Mouse (Mus musculus) forebrain, embryonic 11.5 days (tissue): ENCODE results near the gene Mgrn1. TPM values are rescaled to one million over a fixed set of nuclear protein-coding genes. Genes with fewer than 3 reads are reported as not detected.

ENCODE experiments used
- ATAC-seq: fragments of 200-750 bp; cut with Nextera tagmentation; replicated peaks from 2 replicates; pipeline ENCODE4 v1.8.0; 2017; ENCODE audit warnings: moderate TSS enrichment; ENCODE audit not compliant: low FRiP score
- DNase-seq: peaks from one replicate; pipeline ENCODE4 v3.0.0-alpha.2; 2017; ENCODE audit warnings: low spot score
- H3K27ac ChIP-seq: fragments of 300-500 bp; sonication (generic); 2 replicates; pipeline ENCODE4 v1.5.1; 2014; ENCODE audit warnings: low read depth, low read length
- H3K27me3 ChIP-seq: fragments of 300-500 bp; sonication (generic); 2 replicates; pipeline ENCODE4 v1.6.1; 2014; ENCODE audit warnings: mild to moderate bottlenecking, low read length, mixed read lengths; ENCODE audit not compliant: control insufficient read depth, insufficient read depth
- H3K36me3 ChIP-seq: fragments of 300-500 bp; sonication (generic); 2 replicates; pipeline ENCODE4 v1.6.1; 2014; ENCODE audit warnings: mild to moderate bottlenecking, low read length, moderate library complexity, mixed read lengths; ENCODE audit not compliant: control insufficient read depth, insufficient read depth
- H3K4me1 ChIP-seq: fragments of 300-500 bp; sonication (generic); replicated peaks from 2 replicates; pipeline ENCODE4 v1.6.1; 2014; ENCODE audit warnings: low read length, mixed read lengths; ENCODE audit not compliant: control insufficient read depth, insufficient read depth
- H3K4me2 ChIP-seq: fragments of 300-500 bp; sonication (generic); 2 replicates; pipeline ENCODE4 v1.6.1; 2014; ENCODE audit warnings: low read depth, mild to moderate bottlenecking, low read length, moderate library complexity, mixed read lengths; ENCODE audit not compliant: severe bottlenecking
- H3K4me3 ChIP-seq: fragments of 300-500 bp; sonication (generic); 2 replicates; pipeline ENCODE4 v1.5.1; 2014; ENCODE audit warnings: low read depth, low read length
- H3K9ac ChIP-seq: fragments of 300-500 bp; sonication (generic); 2 replicates; pipeline ENCODE4 v1.6.1; 2014; ENCODE audit warnings: low read length
- H3K9me3 ChIP-seq: fragments of 300-500 bp; sonication (generic); 2 replicates; pipeline ENCODE4 v1.6.1; 2016; ENCODE audit warnings: low read length, mixed read lengths; ENCODE audit not compliant: control insufficient read depth
- WGBS: fragments of 180-500 bp; shearing (Covaris S2); extraction: QIAGEN DNeasy Blood & Tissue Kit; methylation state at CpG from one replicate; pipeline ENCODE4 v1.1.7; 2014; 5-methylcytosine and 5-hydroxymethylcytosine counted together
- polyA plus RNA-seq: library from polyadenylated mRNA; unstranded; fragments of >200 nt; fragmentation: Nextera tagmentation; extraction: Ambion mirVana; gene quantifications from 2 replicates; pipeline ENCODE4 v1.2.1, GENCODE M21; 2014

Mgrn1 gene
- polyA plus RNA-seq, 1 experiment from 2014 or later: 69.9 TPM

DNA sequence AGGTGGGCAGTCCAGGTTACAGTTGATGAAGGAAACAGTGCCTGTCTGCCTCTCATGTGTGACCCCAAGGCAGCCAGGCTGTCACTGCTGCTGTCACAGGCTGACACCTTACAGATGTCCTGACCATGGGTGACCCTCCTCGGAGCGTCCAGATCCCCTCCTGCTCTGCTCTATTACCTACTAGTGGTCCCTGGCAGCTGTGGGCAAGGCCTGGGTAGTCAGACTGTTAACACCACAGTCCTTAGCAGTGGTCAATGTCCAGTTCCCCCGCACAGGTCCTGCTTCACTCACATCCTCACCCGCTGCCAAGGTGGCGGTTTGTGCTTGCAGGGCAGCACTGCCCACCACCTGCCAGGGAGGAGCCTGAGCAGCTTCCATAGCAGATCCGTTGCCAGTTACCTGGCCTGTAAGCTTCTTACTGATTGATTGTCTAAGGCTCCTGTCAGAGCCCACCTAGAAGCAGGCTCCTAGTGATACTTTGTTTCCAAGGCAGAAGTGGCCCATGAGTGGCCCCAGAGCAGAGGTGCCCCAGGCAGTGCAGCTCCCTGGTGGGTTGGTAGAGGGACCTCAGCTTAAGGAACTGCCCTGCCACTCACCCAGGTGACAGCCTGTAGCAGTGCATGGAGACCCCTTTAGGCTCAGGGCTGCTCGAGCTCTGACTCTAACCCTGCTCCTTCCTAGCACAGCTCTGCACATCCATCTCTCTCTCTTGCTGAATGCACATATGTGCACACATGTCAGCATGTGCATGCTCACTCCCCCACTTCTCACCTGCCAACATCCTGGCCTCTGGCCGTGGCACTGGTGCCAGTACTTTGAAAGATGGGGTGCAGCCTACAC lies 51.5 kb downstream of the Mgrn1 start:
- Histone ChIP-seq H3K27me3 (no peaks in the 10 kb centered on the region), H3K4me3 (no peak overlapping the region), H3K4me1 (peaks cover 3% of the 10 kb centered on the region; the same call in 1 of the 2 replicates), H3K4me2 (no peak overlapping the region), H3K9ac (no peak overlapping the region), H3K9me3 (no peaks in the 10 kb centered on the region), H3K27ac (no peak overlapping the region), H3K36me3 (peaks cover 9% of the 10 kb centered on the region; the same call in 1 of the 2 replicates)
- WGBS: 96% methylated on average over 8 of the region's 8 CpGs
- DNase-seq (no peak), ATAC-seq (no peak)

DNA sequence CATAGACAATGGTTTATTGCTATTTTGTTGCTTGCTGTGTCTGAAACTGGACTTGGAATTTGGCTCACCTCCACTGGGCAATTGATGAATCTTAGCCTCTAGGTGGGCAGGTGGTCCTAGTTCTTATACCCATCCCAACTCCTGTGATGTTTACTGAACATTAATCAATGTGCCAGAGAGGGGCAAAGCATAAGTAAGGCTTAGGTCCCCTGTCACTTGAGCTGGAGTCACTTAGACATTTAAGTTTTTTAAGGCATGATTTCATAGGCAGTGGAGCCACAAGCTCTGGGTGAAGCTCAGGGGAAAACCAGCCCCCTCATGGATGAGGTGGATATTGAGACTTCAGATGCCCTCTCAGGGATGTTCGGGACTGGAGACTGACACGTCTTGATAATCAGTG lies 52.4 kb downstream of the Mgrn1 start, which contains the start of gene Nudt16l1:
Nudt16l1 (plus strand) TSS at position 301 of the 400 bp plus-strand sequence.
- no peak for ATAC-seq
- peaks cover 12% of the 10 kb centered on the region; the same call in 1 of the 2 replicates for H3K36me3 ChIP-seq
- H3K9me3 ChIP-seq: no peaks in the 10 kb centered on the region
- 13% methylated on average over 2 of the region's 2 CpGs for WGBS
- H3K27ac ChIP-seq: peak within 1 kb of the TSS; percentile 5; the same call in 1 of the 2 replicates
- H3K4me3 ChIP-seq: peak within 1 kb of the TSS; percentile 54
- H3K4me2 ChIP-seq: peak within 1 kb of the TSS; percentile 95
- peaks cover 3% of the 10 kb centered on the region; the same call in 1 of the 2 replicates for H3K4me1 ChIP-seq
- no peaks in the 10 kb centered on the region for H3K27me3 ChIP-seq
- DNase-seq: no peak
- peak within 1 kb of the TSS; percentile 72 for H3K9ac ChIP-seq

DNA sequence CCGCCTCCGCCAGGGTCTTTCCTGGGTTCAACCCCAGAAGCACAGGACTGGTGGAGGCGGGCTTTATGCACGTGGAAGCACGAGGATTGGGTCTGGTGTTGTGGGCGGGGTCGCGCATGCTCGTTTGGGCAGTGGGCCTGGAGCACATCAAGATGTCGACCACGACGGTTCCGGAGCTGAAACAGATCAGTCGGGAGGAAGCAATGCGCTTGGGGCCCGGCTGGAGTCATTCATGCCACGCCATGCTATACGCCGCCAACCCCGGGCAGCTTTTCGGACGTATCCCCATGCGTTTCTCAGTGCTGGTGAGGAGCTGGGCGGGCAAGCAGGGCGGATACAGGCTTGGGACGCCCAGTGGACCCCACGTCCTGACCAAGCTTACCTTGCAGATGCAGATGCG lies 52.9 kb downstream of the Mgrn1 start:
- H3K4me2 ChIP-seq: peak overlapping the region; percentile 95
- peaks cover 3% of the 10 kb centered on the region; the same call in 1 of the 2 replicates for H3K4me1 ChIP-seq
- under 1% methylated on average over 28 of the region's 28 CpGs for WGBS
- peak overlapping the region; percentile 72 for H3K9ac ChIP-seq
- H3K27me3 ChIP-seq: no peaks in the 10 kb centered on the region
- ATAC-seq: peak; percentile 98
- peak; percentile 96 for DNase-seq
- H3K9me3 ChIP-seq: no peaks in the 10 kb centered on the region
- peak overlapping the region; percentile 5; the same call in 1 of the 2 replicates for H3K27ac ChIP-seq
- H3K36me3 ChIP-seq: peaks cover 12% of the 10 kb centered on the region; the same call in 1 of the 2 replicates
- peak overlapping the region; percentile 54 for H3K4me3 ChIP-seq

DNA sequence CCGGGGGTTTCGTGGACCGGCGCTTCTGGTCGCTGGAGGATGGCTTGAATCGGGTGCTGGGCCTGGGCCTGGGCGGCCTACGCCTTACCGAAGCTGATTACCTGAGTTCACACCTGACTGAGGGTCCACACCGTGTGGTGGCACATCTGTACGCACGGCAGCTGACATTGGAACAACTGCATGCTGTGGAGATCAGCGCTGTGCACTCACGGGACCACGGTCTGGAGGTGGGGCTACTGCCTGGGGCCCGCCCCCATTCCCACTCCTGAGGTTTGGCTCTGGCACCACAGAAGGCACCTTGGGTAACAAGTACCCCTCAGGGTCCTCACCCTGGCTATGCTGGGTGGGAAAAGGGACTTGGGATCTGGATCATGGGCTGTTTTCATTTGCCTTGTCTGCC lies 53.4 kb downstream of the Mgrn1 start:
- peak; percentile 55 for ATAC-seq
- Histone ChIP-seq H3K4me1 (peaks cover 3% of the 10 kb centered on the region; the same call in 1 of the 2 replicates), H3K36me3 (peaks cover 12% of the 10 kb centered on the region; the same call in 1 of the 2 replicates), H3K4me2 (peak overlapping the region; percentile 95), H3K27me3 (no peaks in the 10 kb centered on the region), H3K9me3 (no peaks in the 10 kb centered on the region), H3K9ac (peak overlapping the region; percentile 72), H3K4me3 (peak overlapping the region; percentile 54), H3K27ac (peak overlapping the region; percentile 5; the same call in 1 of the 2 replicates)
- DNase-seq: no peak
- 2% methylated on average over 16 of the region's 16 CpGs for WGBS

DNA sequence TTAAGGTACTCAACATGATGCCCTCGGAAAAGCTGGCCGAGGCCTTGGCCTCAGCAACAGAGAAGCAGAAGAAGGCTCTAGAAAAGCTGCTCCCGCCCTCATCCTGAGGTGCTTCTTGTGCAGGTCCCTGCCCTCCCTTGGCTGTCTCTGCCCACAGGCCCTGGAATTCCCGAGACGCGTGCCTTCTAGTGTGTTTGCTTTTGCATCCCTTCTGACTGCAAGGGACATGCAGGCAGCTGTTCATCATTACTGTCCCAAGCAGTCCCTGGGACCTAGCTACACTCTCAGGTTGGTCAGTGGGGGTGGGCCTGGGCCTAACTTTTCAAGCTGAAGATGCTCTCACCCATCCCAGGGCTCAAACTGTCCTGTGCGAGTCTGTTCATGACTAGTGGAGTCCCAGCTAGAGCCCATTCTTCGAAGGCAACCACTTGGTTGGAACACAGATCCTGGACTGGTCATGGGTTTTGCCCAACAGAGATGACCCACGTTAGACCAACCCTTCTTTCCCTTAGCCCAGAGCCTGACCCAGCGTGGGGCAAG lies 54.3 kb downstream of the Mgrn1 start:
- H3K4me3 ChIP-seq: no peak overlapping the region
- 90% methylated on average over 10 of the region's 10 CpGs for WGBS

DNA sequence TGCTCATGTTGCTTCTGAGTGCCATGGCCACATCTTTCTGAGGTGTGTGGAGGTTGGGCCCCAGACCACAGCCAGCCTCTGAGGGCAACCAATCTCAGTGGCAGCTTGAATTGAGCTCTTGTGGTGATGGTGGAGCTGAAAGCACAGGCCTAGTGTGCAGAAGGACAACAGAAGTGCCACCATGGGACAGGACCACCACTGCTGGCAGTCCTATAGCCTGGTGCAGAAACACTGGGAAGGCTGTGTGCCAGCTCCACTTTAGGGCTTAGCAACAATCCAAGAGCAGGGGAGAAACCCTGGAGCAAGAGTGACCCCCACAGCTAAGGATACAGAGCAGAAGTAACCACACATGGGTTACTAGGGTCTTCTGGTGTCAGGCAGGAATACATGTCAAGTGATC lies 55.0 kb downstream of the Mgrn1 start:
- Histone ChIP-seq H3K27ac (no peak overlapping the region), H3K27me3 (no peaks in the 10 kb centered on the region), H3K9me3 (no peaks in the 10 kb centered on the region), H3K36me3 (peaks cover 6% of the 10 kb centered on the region), H3K4me2 (no peak overlapping the region), H3K4me3 (no peak overlapping the region), H3K4me1 (peaks cover 3% of the 10 kb centered on the region; the same call in 1 of the 2 replicates), H3K9ac (no peak overlapping the region)
- no peak for DNase-seq
- ATAC-seq: no peak

More for the DNA sequence above, 54.3 kb downstream of the Mgrn1 start:
- no peak for ATAC-seq
- Histone ChIP-seq H3K4me2 (no peak overlapping the region), H3K36me3 (peaks cover 8% of the 10 kb centered on the region; the same call in 1 of the 2 replicates), H3K4me1 (peaks cover 3% of the 10 kb centered on the region; the same call in 1 of the 2 replicates), H3K9ac (no peak overlapping the region), H3K27me3 (no peaks in the 10 kb centered on the region), H3K27ac (no peak overlapping the region), H3K9me3 (no peaks in the 10 kb centered on the region)
- DNase-seq: no peak

DNA sequence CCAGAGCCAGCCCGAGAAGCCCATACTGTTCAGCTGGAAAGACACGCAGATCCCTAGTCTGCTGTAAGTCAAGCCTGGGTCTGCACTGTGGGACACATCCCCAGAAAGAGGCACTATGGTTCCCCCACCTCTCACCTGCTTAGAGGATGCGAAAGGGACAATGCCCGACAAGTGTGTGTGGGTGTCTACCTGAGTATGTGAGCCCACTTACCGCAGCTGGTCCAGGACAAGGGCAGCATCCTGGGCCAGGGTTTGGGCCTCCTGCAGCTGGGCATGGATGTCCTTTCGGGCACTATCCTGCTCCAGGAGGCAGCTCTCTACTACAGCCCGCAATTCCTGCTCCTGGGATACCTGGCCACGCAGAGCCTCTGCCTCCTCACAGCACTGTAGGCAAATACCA lies 56.8 kb downstream of the Mgrn1 start:
- ATAC-seq (no peak), DNase-seq (no peak)
- Histone ChIP-seq H3K9me3 (no peaks in the 10 kb centered on the region), H3K4me1 (peaks cover 3% of the 10 kb centered on the region; the same call in 1 of the 2 replicates), H3K4me3 (no peak overlapping the region), H3K36me3 (peaks cover 6% of the 10 kb centered on the region), H3K4me2 (no peak overlapping the region), H3K27me3 (no peaks in the 10 kb centered on the region), H3K9ac (no peak overlapping the region), H3K27ac (no peak overlapping the region)
- WGBS: 91% methylated on average over 8 of the region's 8 CpGs

DNA sequence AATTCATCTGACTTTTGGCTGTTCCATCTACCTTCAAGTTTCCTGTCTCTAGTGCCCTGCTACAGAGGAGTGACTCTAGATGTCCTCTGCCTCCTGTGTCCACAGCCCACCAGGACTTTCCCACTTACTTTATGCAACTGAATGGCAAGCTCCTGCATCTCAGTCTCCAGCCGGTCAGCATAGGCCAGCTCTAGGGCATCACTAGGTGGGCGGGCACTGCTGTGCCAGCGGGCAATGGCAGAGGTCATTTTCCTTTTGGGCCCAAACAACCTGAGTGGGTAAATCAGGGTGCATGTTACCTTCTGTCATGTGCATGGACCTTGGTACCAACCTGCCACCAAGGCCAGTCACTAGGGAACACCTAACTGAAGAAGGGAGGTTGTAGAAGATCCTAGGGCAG lies 57.4 kb downstream of the Mgrn1 start:
- WGBS: 97% methylated on average over 3 of the region's 3 CpGs
- H3K36me3 ChIP-seq: peaks cover 6% of the 10 kb centered on the region
- no peak for ATAC-seq

More for the DNA sequence above, 57.4 kb downstream of the Mgrn1 start:
- Histone ChIP-seq H3K27me3 (no peaks in the 10 kb centered on the region), H3K9me3 (no peaks in the 10 kb centered on the region), H3K4me2 (no peak overlapping the region), H3K27ac (no peak overlapping the region), H3K4me1 (peaks cover 3% of the 10 kb centered on the region; the same call in 1 of the 2 replicates), H3K4me3 (no peak overlapping the region), H3K9ac (no peak overlapping the region)
- no peak for DNase-seq
